Mouse (Mus musculus): Measurements from ENCODE around the gene Tssk1. TPM values are rescaled to one million over a fixed set of nuclear protein-coding genes. Genes with fewer than 3 reads are reported as not detected.

The Tssk1 gene
- 0.05 and 0.13 TPM in 2 replicates for polyA plus RNA-seq (2014; fragmentation: Nextera tagmentation; extraction: Ambion mirVana)

GRCm38 (mm10) chr16:17893923-17894322 lies at the start of gene Tssk1:
Gene Tssk1, plus strand, starts transcription at chr16:17894223.
- DNase-seq (ENCODE audit: low spot score) = no peak
- no peak within 1 kb of the TSS for H3K4me3 ChIP-seq (replicated peaks; ENCODE audit: low read length)
- H3K27ac ChIP-seq = no peak within 1 kb of the TSS
- 81% methylated on average over 2 of the region's 2 CpGs for WGBS
- no peak within 1 kb of the TSS for H3K9ac ChIP-seq
- H3K4me2 ChIP-seq (replicated peaks) = no peak within 1 kb of the TSS
- H3K4me1 ChIP-seq (replicated peaks; ENCODE audit: control insufficient read depth, insufficient read depth, low read length) = peaks cover 22% of the 10 kb centered on the region
- H3K27me3 ChIP-seq (ENCODE audit: control insufficient read depth, insufficient read depth, low read length) = no peaks in the 10 kb centered on the region
- H3K9me3 ChIP-seq (ENCODE audit: control insufficient read depth, low read length) = no peaks in the 10 kb centered on the region
- H3K36me3 ChIP-seq (replicated peaks; ENCODE audit: control insufficient read depth, insufficient read depth) = 0 out of 2 replicates have a peak, but pooled peaks cover 6% of the 10 kb centered on the region
- ATAC-seq (ENCODE audit: low FRiP score) = no peak

GRCm38 (mm10) chr16:17848431-17848830 lies 45.6 kb upstream of the Tssk1 start:
- H3K9me3 ChIP-seq (ENCODE audit: control insufficient read depth, low read length) = no peaks in the 10 kb centered on the region
- peak overlapping the region; percentile 50 for H3K27ac ChIP-seq
- no peaks in the 10 kb centered on the region for H3K4me1 ChIP-seq (replicated peaks; ENCODE audit: control insufficient read depth, insufficient read depth, low read length)
- peaks cover 95% of the 10 kb centered on the region for H3K36me3 ChIP-seq (replicated peaks; ENCODE audit: control insufficient read depth, insufficient read depth)
- no peak overlapping the region for H3K4me3 ChIP-seq (replicated peaks; ENCODE audit: low read length)
- no peak for ATAC-seq (ENCODE audit: low FRiP score)
- DNase-seq (ENCODE audit: low spot score) = no peak
- H3K9ac ChIP-seq = no peak overlapping the region
- no peaks in the 10 kb centered on the region for H3K27me3 ChIP-seq (ENCODE audit: control insufficient read depth, insufficient read depth, low read length)
- 93% methylated on average over 6 of the region's 6 CpGs for WGBS
- no peak overlapping the region for H3K4me2 ChIP-seq (replicated peaks)

- no peaks in the 10 kb centered on the region for H3K9me3 ChIP-seq (ENCODE audit: control insufficient read depth, low read length)
- H3K27ac ChIP-seq = peak overlapping the region; percentile 50
- no peaks in the 10 kb centered on the region for H3K27me3 ChIP-seq (ENCODE audit: control insufficient read depth, insufficient read depth, low read length)
- H3K9ac ChIP-seq = no peak overlapping the region
- H3K4me1 ChIP-seq (replicated peaks; ENCODE audit: control insufficient read depth, insufficient read depth, low read length) = no peaks in the 10 kb centered on the region
- no peak overlapping the region for H3K4me3 ChIP-seq (replicated peaks; ENCODE audit: low read length)
- DNase-seq (ENCODE audit: low spot score) = peak; percentile 86
- H3K36me3 ChIP-seq (replicated peaks; ENCODE audit: control insufficient read depth, insufficient read depth) = peaks cover 95% of the 10 kb centered on the region
- H3K4me2 ChIP-seq (replicated peaks) = no peak overlapping the region
- ATAC-seq (ENCODE audit: low FRiP score) = peak; percentile 77
- WGBS = 35% methylated on average over 1 of the region's 1 CpGs
Measured at GRCm38 (mm10) chr16:17848928-17849327, 45.1 kb upstream of the Tssk1 start.

DNA sequence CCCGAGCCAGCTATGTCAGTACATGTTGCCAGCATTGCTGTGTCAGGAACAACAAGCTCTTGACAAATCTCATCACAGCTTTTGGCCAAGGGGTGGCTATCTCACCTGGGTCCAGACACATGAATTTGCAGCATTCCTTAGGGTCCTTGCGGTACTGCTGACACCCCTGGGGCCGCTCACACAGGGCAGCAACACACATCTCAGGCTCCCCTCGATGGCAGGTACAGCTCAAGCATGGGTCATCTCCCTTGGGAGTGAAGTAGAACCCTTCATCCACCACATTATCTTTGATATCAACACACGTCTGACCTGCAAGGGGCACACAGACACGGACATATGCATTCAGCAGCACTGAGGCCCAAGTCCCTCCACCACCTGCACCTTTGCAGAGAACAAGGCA lies 44.5 kb upstream of the Tssk1 start:
- peaks cover 95% of the 10 kb centered on the region for H3K36me3 ChIP-seq (replicated peaks; ENCODE audit: control insufficient read depth, insufficient read depth)
- H3K9me3 ChIP-seq (ENCODE audit: control insufficient read depth, low read length) = no peaks in the 10 kb centered on the region
- H3K27me3 ChIP-seq (ENCODE audit: control insufficient read depth, insufficient read depth, low read length) = no peaks in the 10 kb centered on the region
- no peaks in the 10 kb centered on the region for H3K4me1 ChIP-seq (replicated peaks; ENCODE audit: control insufficient read depth, insufficient read depth, low read length)
- ATAC-seq (ENCODE audit: low FRiP score) = no peak; the same call in 1 of the 2 replicates
- no peak overlapping the region for H3K27ac ChIP-seq
- no peak overlapping the region for H3K4me3 ChIP-seq (replicated peaks; ENCODE audit: low read length)
- no peak overlapping the region for H3K9ac ChIP-seq
- 87% methylated on average over 6 of the region's 6 CpGs for WGBS
- DNase-seq (ENCODE audit: low spot score) = no peak
- no peak overlapping the region for H3K4me2 ChIP-seq (replicated peaks)

GRCm38 (mm10) chr16:17851331-17851730 lies 42.7 kb upstream of the Tssk1 start:
- ATAC-seq (ENCODE audit: low FRiP score) = no peak
- Histone ChIP-seq H3K36me3 (replicated peaks; ENCODE audit: control insufficient read depth, insufficient read depth) (peaks cover 93% of the 10 kb centered on the region), H3K4me1 (replicated peaks; ENCODE audit: control insufficient read depth, insufficient read depth, low read length) (no peaks in the 10 kb centered on the region), H3K4me3 (replicated peaks; ENCODE audit: low read length) (no peak overlapping the region), H3K27me3 (ENCODE audit: control insufficient read depth, insufficient read depth, low read length) (no peaks in the 10 kb centered on the region), H3K9ac (no peak overlapping the region), H3K27ac (no peak overlapping the region), H3K9me3 (ENCODE audit: control insufficient read depth, low read length) (no peaks in the 10 kb centered on the region), H3K4me2 (replicated peaks) (no peak overlapping the region)
- no peak for DNase-seq (ENCODE audit: low spot score)
- WGBS = 97% methylated on average over 5 of the region's 5 CpGs

GRCm38 (mm10) chr16:17851860-17852259 lies 42.2 kb upstream of the Tssk1 start:
- Histone ChIP-seq H3K27ac (no peak overlapping the region), H3K4me2 (replicated peaks) (no peak overlapping the region), H3K36me3 (replicated peaks; ENCODE audit: control insufficient read depth, insufficient read depth) (peaks cover 93% of the 10 kb centered on the region), H3K4me3 (replicated peaks; ENCODE audit: low read length) (no peak overlapping the region), H3K4me1 (replicated peaks; ENCODE audit: control insufficient read depth, insufficient read depth, low read length) (no peaks in the 10 kb centered on the region), H3K27me3 (ENCODE audit: control insufficient read depth, insufficient read depth, low read length) (no peaks in the 10 kb centered on the region), H3K9ac (no peak overlapping the region), H3K9me3 (ENCODE audit: control insufficient read depth, low read length) (no peaks in the 10 kb centered on the region)
- no peak for ATAC-seq (ENCODE audit: low FRiP score)
- DNase-seq (ENCODE audit: low spot score) = no peak
- 94% methylated on average over 1 of the region's 1 CpGs for WGBS

DNA sequence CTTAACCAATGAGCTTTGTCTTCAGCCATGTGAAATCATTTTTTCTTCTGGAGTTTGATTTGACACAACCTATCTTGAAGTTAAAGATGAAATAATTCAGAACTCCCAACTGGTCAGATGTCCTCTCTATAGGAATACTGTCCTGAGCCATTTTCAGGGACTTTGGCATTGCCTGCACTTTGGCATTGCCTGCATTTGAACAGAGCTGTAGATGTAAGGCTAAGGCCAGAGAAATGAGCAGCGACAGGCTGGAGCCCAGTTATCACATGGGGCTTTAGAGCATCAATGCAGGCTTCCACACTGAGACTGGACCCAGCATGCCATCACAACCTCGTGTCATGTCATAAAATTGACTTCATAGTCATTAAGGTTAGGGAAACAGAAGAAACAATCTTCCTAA lies 40.8 kb upstream of the Tssk1 start:
- Histone ChIP-seq H3K27ac (no peak overlapping the region), H3K9ac (no peak overlapping the region), H3K4me1 (replicated peaks; ENCODE audit: control insufficient read depth, insufficient read depth, low read length) (no peaks in the 10 kb centered on the region), H3K27me3 (ENCODE audit: control insufficient read depth, insufficient read depth, low read length) (no peaks in the 10 kb centered on the region), H3K9me3 (ENCODE audit: control insufficient read depth, low read length) (no peaks in the 10 kb centered on the region), H3K36me3 (replicated peaks; ENCODE audit: control insufficient read depth, insufficient read depth) (peaks cover 93% of the 10 kb centered on the region), H3K4me3 (replicated peaks; ENCODE audit: low read length) (no peak overlapping the region), H3K4me2 (replicated peaks) (no peak overlapping the region)
- ATAC-seq (ENCODE audit: low FRiP score) (no peak), DNase-seq (ENCODE audit: low spot score) (no peak)
- WGBS = 87% methylated on average over 2 of the region's 2 CpGs

GRCm38 (mm10) chr16:17857157-17857556 lies 36.9 kb upstream of the Tssk1 start:
- no peak for ATAC-seq (ENCODE audit: low FRiP score)
- WGBS = 92% methylated on average over 7 of the region's 7 CpGs
- H3K9ac ChIP-seq = no peak overlapping the region

GRCm38 (mm10) chr16:17858592-17858991 lies 35.4 kb upstream of the Tssk1 start:
- no peak overlapping the region for H3K4me2 ChIP-seq (replicated peaks)
- H3K4me1 ChIP-seq (replicated peaks; ENCODE audit: control insufficient read depth, insufficient read depth, low read length) = no peaks in the 10 kb centered on the region
- H3K4me3 ChIP-seq (replicated peaks; ENCODE audit: low read length) = no peak overlapping the region
- peaks cover 73% of the 10 kb centered on the region for H3K36me3 ChIP-seq (replicated peaks; ENCODE audit: control insufficient read depth, insufficient read depth)
- DNase-seq (ENCODE audit: low spot score) (peak; percentile 46), ATAC-seq (ENCODE audit: low FRiP score) (0 out of 2 replicates have a peak, but pooled peaks have one; percentile 43)
- no peak overlapping the region for H3K27ac ChIP-seq
- H3K9ac ChIP-seq = no peak overlapping the region
- no peaks in the 10 kb centered on the region for H3K9me3 ChIP-seq (ENCODE audit: control insufficient read depth, low read length)
- no peaks in the 10 kb centered on the region for H3K27me3 ChIP-seq (ENCODE audit: control insufficient read depth, insufficient read depth, low read length)

More at GRCm38 (mm10) chr16:17857157-17857556, 36.9 kb upstream of the Tssk1 start:
- H3K9me3 ChIP-seq (ENCODE audit: control insufficient read depth, low read length) = no peaks in the 10 kb centered on the region
- no peaks in the 10 kb centered on the region for H3K27me3 ChIP-seq (ENCODE audit: control insufficient read depth, insufficient read depth, low read length)
- no peaks in the 10 kb centered on the region for H3K4me1 ChIP-seq (replicated peaks; ENCODE audit: control insufficient read depth, insufficient read depth, low read length)
- no peak overlapping the region for H3K4me2 ChIP-seq (replicated peaks)
- H3K4me3 ChIP-seq (replicated peaks; ENCODE audit: low read length) = no peak overlapping the region
- no peak overlapping the region for H3K27ac ChIP-seq
- H3K36me3 ChIP-seq (replicated peaks; ENCODE audit: control insufficient read depth, insufficient read depth) = peaks cover 86% of the 10 kb centered on the region
- no peak for DNase-seq (ENCODE audit: low spot score)

DNA sequence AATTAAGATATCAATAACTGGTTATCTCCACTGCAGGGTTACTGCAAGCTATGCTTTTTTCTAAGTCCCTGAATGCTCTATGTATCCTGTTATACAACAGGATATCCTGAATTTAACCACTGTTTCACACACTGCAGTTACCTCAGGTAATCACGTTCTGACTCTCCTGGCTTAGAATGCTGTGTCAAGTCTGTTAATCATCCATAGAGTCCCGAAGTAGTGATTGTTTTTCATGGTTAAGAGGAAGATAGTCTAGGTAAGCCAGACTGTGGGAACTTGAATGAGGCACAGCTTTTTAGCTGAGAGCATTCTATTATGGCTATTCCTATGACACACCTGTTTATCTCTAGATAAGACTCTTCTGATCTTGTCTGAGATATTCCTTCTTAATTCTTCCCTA lies 28.7 kb upstream of the Tssk1 start:
- Histone ChIP-seq H3K27me3 (ENCODE audit: control insufficient read depth, insufficient read depth, low read length) (no peaks in the 10 kb centered on the region), H3K36me3 (replicated peaks; ENCODE audit: control insufficient read depth, insufficient read depth) (peaks cover 32% of the 10 kb centered on the region), H3K4me2 (replicated peaks) (no peak overlapping the region), H3K9me3 (ENCODE audit: control insufficient read depth, low read length) (no peaks in the 10 kb centered on the region), H3K27ac (no peak overlapping the region), H3K4me1 (replicated peaks; ENCODE audit: control insufficient read depth, insufficient read depth, low read length) (no peaks in the 10 kb centered on the region), H3K9ac (no peak overlapping the region), H3K4me3 (replicated peaks; ENCODE audit: low read length) (no peak overlapping the region)
- no peak for DNase-seq (ENCODE audit: low spot score)
- 92% methylated on average over 2 of the region's 2 CpGs for WGBS
- ATAC-seq (ENCODE audit: low FRiP score) = no peak
